Mouse (Mus musculus) fibroblast of lung, adult 2 months (primary cell): ENCODE data around the gene Sez6l2.

ENCODE experiments used
- DNase-seq: peaks from one replicate; pipeline ENCODE4 v3.0.0-alpha.2; 2011; ENCODE audit warnings: low read depth

Gene Sez6l2

DNA sequence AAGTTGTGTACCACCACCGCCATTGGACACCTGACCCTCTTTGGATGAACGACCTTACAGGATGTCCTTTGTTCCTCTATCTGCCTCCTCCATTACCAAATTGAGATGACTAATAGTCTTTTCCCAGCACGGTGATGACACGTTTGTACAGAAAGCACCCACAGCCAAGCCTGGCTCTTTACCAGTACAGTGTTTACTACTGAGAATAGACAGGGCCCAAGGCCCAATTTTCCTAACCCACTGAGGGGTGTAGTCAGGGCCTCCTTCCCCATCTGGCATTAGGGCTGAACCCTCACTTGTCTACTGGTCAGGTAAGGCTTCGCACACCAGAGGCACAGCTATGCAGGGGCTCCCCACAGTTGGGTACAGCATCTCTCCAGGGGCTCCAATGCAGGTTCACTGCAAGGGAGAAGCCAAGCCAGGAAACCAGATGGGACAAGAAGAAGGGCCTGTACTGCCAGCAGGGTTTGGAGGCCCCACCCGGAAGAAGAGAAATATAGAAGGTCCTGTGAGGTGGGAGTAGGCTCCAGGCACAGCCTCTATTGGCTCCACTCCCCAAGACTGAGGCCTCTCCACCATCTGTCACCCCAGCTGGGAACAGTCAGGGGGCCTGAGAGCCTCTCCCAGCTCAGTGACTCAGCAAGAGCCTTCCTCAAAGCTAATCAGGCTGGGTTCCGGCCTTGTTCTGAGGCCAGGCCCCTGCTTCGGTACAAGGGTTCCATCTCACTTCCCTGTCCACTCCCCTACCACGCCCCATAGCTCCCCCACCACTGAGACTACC lies 58.1 kb downstream of the Sez6l2 start:
- DNase-seq: peak; percentile 65

DNA sequence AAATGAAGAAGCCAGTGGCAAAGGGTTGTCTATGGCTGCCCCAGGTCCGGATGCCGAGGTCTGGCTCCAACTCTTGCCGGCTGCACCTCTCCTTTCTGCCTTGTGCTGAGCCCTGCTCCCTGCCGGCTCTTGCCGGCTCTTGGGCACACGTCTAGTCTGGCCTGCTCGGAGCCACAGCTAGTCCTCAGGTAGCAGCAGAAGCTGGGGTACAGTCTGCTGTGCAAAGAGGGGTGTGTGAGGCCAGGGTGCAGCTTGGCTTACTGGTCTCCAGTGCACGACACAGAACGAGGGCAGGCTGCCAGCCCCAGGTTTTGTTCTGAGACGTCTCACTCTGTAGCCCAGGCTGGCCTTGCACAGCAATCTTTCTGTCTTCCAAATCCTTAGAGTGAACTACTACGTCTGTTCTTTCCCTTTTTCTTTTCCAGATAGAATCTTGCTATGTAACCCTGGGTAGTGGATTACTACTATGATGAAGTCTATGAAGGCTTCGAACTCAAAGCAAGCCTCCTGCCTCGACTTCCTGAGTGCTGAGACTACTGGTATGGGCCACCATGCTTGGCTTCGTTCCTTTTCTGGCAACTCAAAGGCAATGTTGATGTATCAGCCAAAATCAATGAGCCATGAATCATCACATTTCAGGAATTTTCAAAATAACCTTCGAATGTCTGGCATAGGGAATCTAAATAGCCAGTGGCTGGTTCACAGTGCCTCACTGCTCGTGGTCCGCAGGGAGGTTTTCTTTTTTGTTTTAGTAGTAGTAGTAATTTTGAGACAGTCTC lies 59.1 kb downstream of the Sez6l2 start:
- no peak for DNase-seq

DNA sequence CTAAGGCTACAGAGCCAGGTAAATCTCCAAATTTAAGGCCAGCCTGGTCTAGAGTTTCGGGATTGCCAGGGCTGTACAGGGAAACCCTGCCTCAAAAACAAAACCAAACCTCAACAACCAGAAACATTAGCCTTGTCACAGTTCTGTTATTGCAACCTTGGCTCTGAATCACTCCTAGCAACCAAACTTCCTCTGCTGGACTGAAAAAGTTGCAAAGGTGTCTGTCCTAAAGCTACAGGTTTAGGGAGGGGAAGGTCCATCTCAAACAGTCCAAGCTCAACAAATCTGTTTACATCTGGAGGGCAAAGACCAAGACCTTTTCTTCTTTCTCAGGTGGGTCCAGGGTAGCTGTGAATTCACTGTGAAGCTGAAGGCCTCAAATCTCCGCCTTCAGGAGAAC lies 60.7 kb downstream of the Sez6l2 start:
- no peak for DNase-seq

DNA sequence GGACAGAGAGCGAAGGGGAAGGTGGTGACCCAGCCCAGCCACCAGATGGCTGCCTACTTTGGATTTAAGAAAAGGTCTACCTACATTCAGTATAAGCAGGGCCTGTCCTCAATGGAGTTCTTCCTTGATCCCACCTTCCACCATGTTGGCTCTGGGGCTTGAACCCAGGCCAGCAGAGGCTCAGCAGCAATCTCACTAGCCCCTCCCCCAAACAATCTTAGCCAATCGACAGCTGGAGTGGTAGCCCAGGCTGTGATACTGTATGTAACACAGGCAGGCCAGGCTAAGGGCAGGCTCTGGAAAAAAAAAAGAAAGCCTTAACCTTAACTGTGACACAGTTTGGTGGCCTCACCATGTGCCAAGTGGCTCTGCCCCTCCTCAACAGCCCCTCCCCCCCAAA lies 61.4 kb downstream of the Sez6l2 start:
- DNase-seq: no peak

DNA sequence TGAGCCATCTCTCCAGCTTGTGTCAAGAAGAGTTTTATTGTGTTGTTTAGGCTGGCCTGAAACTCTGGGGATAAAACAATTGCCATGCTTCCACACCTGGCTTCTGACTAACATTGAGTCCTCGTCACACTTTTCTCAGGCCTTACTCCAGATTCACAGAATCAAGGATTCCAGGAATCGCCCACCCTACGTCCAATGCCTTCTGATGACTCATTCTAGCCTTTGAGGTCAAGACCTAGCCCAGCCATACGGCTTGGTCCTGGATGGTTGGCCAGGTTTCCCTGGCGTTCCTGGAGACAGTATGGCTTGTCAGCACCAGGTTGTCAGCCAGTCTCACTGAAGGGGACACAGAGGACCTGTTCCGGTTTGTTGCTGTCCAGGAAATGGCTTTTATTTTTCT lies 62.0 kb downstream of the Sez6l2 start:
- no peak for DNase-seq

DNA sequence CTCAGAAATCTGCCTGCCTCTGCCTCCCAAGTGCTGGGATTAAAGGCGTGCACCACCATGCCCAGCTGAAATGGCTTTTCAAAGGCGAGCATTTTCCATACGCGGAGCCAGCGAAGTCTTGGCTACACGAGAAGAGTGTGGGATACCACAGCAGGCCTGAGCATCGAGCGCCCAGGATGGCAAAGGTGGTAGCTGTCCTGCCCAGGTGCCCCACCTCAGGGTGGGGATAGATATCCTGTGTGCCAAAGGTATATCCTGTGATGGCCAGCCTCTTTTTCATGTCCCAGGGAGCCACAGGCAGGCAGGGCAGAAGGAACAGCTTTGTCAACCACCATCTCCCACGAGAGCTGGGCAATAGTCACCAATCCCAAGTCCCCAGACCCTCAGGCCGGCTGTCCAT lies 62.5 kb downstream of the Sez6l2 start:
- DNase-seq: no peak

DNA sequence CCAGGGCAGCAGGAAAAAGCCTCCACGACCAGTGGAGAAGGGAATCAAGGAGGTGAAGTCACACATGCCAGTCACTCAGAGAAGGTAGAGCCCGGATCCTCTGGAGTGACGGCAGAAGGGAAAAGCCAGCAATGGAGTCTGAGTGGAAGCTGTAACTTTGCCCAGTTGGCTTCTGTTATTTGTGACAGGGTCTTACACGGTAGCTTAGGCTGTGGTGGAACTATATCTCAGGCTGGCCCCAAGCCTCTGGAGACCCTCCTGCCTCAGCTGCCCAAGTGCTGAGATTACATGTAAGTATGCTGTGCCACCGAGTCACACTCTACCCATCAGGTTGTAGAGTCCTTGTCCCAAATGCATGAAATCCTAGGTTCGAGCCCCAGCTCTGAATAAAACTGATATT lies 63.0 kb downstream of the Sez6l2 start:
- DNase-seq: no peak

DNA sequence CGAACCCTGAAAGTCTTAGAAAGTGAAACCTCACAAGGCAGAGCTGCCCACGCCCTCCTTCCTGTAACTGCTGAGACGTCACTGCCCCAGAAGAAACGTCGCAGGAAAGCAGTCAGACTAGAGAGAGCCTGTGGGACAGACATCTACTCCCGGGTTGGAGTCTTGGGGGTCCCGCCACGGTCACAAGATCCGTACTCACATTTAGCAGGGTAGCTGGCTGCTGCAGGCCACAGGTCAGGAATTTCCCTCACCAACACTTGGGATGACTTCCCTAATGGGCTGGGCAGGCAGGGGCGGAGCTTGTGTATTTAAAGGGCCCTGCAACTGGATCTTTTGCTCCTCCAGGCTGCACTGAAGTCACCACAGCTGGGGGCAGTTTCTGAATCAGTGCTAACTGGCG lies 64.0 kb downstream of the Sez6l2 start, which contains the start of gene Mvp:
TSS of gene Mvp (minus strand) at position 302 of the 400 bp plus-strand sequence.
- DNase-seq: peak; percentile 55

DNA sequence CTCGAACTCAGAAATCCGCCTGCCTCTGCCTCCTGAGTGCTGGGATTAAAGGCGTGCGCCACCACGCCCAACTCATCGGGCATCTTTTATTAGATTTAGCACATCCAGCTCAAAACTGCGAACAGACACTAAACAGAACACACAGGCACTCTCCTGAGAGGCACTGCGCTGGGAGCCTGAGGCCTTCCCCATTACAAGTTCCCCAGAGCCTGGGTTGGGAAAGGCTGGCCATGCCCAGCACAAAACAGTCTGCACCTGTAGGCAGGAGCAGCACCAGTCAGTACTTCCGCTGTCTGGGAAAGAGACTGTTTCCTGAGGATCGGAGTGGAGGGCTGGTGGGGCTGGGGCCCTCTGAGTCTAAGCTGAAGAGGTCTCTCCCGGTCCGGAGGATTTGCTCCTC lies 64.6 kb downstream of the Sez6l2 start:
- no peak for DNase-seq

DNA sequence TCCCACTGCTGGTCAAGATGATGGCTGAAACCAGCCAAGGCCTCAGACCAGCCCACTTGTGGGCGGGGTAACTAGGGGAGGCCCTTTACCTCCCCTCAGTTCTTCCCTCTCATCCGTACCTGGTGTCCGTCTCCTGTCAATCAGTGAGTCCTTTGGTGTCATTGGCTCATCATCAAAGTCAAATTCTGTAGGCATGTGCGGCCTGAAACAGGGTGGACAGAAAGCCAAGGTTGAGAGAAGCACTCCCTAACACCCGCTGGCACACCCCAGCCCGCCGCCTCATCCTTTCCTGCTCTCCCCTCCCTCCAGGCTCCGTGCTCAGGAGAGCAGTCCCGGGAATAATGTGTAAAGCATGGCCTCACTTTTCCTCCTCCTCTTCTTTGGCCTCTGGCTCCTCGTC lies 65.7 kb downstream of the Sez6l2 start:
- DNase-seq: no peak

DNA sequence TGATC lies 65.9 kb downstream of the Sez6l2 start, which contains the start of gene Pagr1b:
TSS of gene Pagr1b (minus strand) at position 4 of the 5 bp plus-strand sequence.
- no peak for DNase-seq

DNA sequence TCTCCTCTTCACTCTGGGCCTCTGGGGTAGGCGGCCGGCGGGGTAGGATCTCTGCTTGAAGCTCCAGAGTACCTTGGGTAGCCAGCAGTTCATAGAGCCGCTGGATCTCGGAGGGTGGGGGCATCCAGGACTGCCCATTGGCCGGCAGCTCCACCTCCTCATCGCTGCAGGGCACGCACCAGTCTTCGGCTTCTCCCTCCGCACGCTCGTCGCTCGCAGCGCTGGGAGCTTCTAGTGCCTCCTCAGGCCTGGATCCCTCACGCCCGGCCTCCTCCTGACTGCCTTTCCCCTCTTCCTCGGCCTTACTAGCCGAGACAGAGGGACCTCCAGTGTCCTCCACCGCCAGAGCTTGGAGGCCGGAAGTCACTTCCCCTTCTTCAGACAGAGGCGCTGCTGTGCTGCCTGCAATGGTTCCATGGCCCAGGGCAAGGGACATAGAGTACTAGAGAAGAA lies 66.1 kb downstream of the Sez6l2 start:
- no peak for DNase-seq

DNA sequence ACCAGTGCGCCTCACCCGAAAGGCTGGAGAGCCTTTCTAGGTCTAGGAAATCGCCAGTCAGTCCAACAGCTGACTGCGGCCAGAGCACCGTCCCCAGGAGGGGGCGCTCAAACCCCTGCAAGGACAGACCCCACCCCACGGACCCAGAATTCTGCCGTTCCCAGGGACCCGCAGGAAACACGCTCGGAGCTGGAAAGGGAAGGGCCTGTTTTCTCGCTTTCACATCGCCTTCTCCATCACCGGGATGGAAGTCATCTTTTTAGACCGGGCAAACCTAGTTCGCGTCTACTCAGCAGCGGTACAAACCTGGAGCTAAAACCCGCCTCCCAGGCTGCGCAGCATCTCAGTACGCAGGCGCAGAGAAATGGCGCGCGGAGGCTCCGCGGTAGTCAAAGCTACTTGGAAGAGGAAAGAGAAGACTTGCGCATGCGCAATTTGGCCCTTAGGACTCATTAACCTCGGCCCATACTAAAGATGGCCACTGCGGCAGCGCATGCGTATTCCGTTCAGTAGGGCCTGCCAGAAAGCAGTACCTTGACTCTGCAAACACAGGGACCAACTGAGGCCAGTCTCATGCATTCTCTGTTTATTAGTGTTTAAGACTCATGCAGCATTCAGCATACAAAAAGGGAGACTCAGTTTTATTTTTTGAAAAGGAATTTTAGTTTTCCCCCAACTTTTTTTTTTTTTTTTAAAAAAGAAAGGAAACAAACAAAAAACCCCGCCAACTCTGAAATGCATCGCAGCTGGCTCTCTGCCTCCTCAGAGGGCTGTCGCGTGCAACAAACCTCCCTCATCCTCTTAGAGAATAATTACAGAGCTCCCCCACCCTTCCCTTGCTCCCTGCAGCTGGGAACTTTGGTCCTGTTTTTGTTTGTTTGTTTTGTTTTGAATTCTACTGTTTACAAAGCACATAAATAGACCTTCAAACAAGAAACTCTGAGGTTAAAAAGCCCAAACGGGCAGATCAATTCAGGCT lies 66.9 kb downstream of the Sez6l2 start, which contains the start of gene Pagr1a:
TSS of gene Pagr1a (minus strand) at position 382 of the 979 bp plus-strand sequence.
- DNase-seq: peak; percentile 96

DNA sequence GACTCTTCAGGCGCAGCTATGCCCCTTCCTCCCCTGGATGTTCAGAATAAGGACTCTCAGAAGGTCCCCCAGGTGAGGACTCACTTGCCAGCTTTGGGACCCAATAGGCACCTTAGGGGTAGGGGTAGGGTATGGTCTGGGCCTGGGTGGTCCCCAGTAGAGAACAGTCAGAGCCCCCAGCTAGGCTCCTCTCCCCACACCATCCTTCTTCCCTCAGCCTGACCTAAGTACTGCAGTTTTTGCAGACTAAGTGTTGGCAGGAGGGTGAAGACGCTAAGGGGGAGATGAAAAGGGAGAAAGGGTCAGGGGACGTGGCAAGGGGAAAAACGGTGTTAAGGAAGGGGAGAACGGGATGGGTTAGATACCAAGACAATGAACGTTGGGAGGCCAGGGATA lies 67.6 kb downstream of the Sez6l2 start:
- DNase-seq: no peak

DNA sequence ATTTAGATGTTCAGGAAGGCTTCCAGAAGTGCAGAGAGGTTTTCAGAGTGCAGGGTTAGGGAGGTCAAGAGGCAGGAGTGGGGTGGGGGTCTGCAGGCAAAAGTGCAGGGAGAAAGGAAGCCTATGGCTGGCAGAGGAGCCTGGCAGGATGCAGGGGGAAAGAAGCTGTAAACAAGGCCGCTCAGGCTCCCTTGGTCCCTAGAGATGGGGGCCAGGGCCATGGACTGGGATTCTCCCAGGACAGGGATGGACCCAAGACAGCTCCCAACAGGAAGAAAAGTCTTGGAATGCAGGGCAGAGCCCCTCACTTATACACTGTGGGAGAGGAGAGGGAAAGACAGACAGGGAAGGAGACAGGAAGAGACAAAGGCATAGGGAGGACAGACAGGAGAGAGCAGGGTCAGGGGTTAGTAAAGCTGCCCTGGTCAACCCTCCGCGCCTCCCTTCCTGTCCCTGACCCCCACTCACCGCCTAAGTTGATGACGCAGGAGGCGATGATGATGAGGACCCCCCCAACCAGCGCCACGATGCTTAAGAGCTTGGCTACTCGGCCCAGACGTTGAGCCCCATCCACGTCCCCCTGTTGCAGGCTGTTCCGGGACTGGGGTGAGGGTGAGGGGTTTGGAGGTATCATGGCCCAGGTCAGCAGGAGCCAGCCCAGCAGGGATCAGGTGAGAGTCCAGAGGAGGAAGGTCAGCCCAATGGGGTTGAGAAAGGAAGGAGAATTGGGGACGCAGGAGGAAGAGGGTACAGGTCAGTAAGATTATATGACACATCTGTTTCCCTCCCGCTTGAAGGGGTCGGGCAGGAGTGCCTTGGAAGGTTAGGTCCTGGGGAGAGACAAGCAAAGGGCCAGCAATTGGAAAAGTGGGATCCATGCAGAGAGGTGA lies 68.3 kb downstream of the Sez6l2 start:
- DNase-seq: no peak

DNA sequence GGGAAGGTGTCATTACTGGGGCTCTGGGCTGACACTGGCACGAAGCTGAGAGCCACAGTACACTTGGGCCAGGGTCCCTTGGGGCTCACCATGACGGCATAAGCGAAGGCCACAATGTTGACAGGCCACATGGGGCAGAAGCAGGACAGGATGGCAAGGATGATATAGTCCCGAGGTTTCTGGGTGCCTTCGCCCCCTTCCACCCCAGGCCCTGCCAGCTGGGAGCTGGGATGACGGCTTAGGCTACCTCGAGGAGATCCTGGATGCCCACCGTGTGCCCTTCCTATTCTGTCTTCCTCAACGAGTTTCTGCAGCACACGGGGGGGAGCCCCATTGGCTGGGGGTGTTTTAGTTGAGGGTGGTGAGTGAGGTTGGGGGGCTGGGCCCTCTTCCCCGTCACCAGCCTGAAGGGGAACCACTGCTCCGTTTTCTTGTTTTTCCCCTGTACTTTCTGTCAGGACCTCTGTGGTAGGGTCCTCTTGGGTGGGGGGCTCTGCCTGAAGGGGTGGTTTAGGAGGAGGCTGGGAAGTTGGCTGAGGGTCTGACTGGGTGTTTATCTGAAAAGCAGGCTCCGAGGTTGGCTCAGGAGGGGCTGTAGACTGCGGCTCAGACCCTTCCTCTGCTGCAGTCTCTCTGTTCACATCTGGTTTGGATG lies 69.1 kb downstream of the Sez6l2 start:
- DNase-seq: no peak

DNA sequence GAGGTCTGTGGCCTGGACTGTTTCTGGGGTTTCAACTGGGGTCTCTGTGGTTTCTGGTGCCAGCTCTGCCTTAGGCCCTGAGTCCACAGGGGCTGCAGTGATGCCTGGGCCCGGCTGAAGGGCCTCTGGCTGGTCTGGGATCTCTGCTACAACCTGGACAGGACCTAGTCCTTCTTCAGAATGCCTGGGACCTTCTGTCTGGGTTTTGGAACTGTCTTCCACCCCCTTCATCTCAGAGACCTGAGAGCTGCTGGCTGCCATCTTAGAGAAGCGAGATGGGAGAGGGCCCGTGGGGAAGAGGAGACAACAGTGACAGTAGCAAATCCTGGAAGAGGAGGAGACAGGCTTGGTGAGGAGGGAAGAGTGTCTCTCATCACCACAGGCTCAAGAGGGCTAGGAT lies 69.7 kb downstream of the Sez6l2 start:
- no peak for DNase-seq
